Mouse (Mus musculus) urinary bladder, adult 2 months (tissue): ENCODE results near the gene Thra. TPM values are rescaled to one million over a fixed set of nuclear protein-coding genes. Genes with fewer than 3 reads are reported as not detected.
"Not testable (repeated sequence)": the region's sequence is repeated elsewhere in the genome, so short reads cannot be mapped to it uniquely, and the experiment has no call there.

Source experiments
- DNase-seq: peaks from one replicate; pipeline ENCODE4 v3.0.0; 2022; ENCODE audit warnings: low spot score
- polyA plus RNA-seq: library from polyadenylated mRNA; depleted of rRNA; stranded (reverse); fragments of >200 nt; gene quantifications from 2 replicates; pipeline ENCODE4 v1.2.3, GENCODE M21; 2012

Gene Thra
- polyA plus RNA-seq, 1 experiment: 62.2 TPM

GRCm38 (mm10) chr11:98715946-98716345, 24.5 kb upstream of the Thra start:
- no peak for DNase-seq

GRCm38 (mm10) chr11:98717904-98718303, 22.5 kb upstream of the Thra start:
- peak; percentile 54 for DNase-seq

- no peak for DNase-seq
Observed at GRCm38 (mm10) chr11:98720756-98721155, 19.7 kb upstream of the Thra start.

- DNase-seq: no peak
Observed at GRCm38 (mm10) chr11:98721458-98722226, 18.8 kb upstream of the Thra start.

- no peak for DNase-seq
Observed at GRCm38 (mm10) chr11:98723098-98723497, 17.3 kb upstream of the Thra start.

GRCm38 (mm10) chr11:98725926-98726506, 14.4 kb upstream of the Thra start:
- DNase-seq: no peak

- DNase-seq: peak; percentile 42
Observed at GRCm38 (mm10) chr11:98729119-98729588, 11.3 kb upstream of the Thra start, which contains the start of gene Med24. Gene Med24, minus strand, starts transcription at chr11:98729435.

GRCm38 (mm10) chr11:98730727-98731126, 9.7 kb upstream of the Thra start:
- no peak for DNase-seq

GRCm38 (mm10) chr11:98731134-98731533, 9.3 kb upstream of the Thra start:
- DNase-seq: no peak

- DNase-seq: no peak
Observed at GRCm38 (mm10) chr11:98734020-98734419, 6.4 kb upstream of the Thra start.

- no peak for DNase-seq
Observed at GRCm38 (mm10) chr11:98735111-98735510, 5.3 kb upstream of the Thra start.

- no peak for DNase-seq
Observed at GRCm38 (mm10) chr11:98736176-98736575, 4.3 kb upstream of the Thra start.

- not testable (repeated sequence) for DNase-seq
Observed at GRCm38 (mm10) chr11:98737220-98737619, 3.2 kb upstream of the Thra start.

GRCm38 (mm10) chr11:98738428-98738911, 2.0 kb upstream of the Thra start:
- no peak for DNase-seq

- no peak for DNase-seq
Observed at GRCm38 (mm10) chr11:98738925-98739324, 1.5 kb upstream of the Thra start.

GRCm38 (mm10) chr11:98740026-98740392, 429 bp upstream of the Thra start:
- DNase-seq: no peak

GRCm38 (mm10) chr11:98741051-98741620, 698 bp downstream of the Thra start:
- DNase-seq: no peak

- peak; percentile 76 for DNase-seq
Observed at GRCm38 (mm10) chr11:98741622-98742396, 1.4 kb downstream of the Thra start.

- DNase-seq: peak; percentile 36
Observed at GRCm38 (mm10) chr11:98742397-98743291, 2.2 kb downstream of the Thra start.

- DNase-seq: no peak
Observed at GRCm38 (mm10) chr11:98743655-98744345, 3.4 kb downstream of the Thra start.
